Mouse (Mus musculus) heart, adult 2 months (tissue): ENCODE measurements around the gene Oaz2. TPM values are rescaled to one million over a fixed set of nuclear protein-coding genes. Genes with fewer than 3 reads are reported as not detected.

ENCODE experiments used
- DNase-seq, 2 experiments: peaks; one replicate each; pipeline ENCODE4 v3.0.0; 2021
- H3K27ac ChIP-seq: fragments of 200-600 bp; 2 replicates; pipeline ENCODE4 v1.8.1; 2022
- H3K27me3 ChIP-seq: fragments of 200-500 bp; 2 replicates; pipeline ENCODE4 v1.6.1; 2012; ENCODE audit warnings: mild to moderate bottlenecking, low read length, inconsistent platforms, mixed read lengths; ENCODE audit not compliant: control insufficient read depth, insufficient read depth
- H3K36me3 ChIP-seq: fragments of 200-500 bp; 2 replicates; pipeline ENCODE4 v1.6.1; 2012; ENCODE audit warnings: low read length, inconsistent platforms; ENCODE audit not compliant: control insufficient read depth, insufficient read depth
- H3K4me1 ChIP-seq: fragments of 200-500 bp; 2 replicates; pipeline ENCODE4 v1.6.1; 2011; ENCODE audit warnings: low read length; ENCODE audit not compliant: control insufficient read depth, insufficient read depth
- H3K4me3 ChIP-seq: fragments of 200-600 bp; 2 replicates; pipeline ENCODE4 v1.8.1; 2022
- H3K79me2 ChIP-seq: fragments of 200-500 bp; replicated peaks from 2 replicates; pipeline ENCODE4 v1.6.1; 2012; ENCODE audit warnings: mild to moderate bottlenecking, inconsistent platforms, low read length, moderate library complexity, mixed read lengths; ENCODE audit not compliant: control insufficient read depth, insufficient read depth
- H3K9ac ChIP-seq: fragments of 200-500 bp; 2 replicates; pipeline ENCODE4 v1.6.1; 2012; ENCODE audit warnings: low read depth, mild to moderate bottlenecking, control low read depth, inconsistent platforms, low read length, mixed read lengths
- CTCF ChIP-seq: fragments of 200-600 bp; IDR thresholded peaks from 2 replicates; pipeline ENCODE4 v1.8.1; 2022; ENCODE audit warnings: antibody characterized with exemption, mild to moderate bottlenecking, moderate library complexity
- EP300 ChIP-seq: fragments of 200-500 bp; IDR thresholded peaks from 2 replicates; pipeline ENCODE4 v1.6.1; 2011; ENCODE audit warnings: low read depth, low read length, control low read depth; ENCODE audit not compliant: insufficient read depth
- POLR2A ChIP-seq: fragments of 200-500 bp; IDR thresholded peaks from 2 replicates; pipeline ENCODE4 v1.6.1; 2011; ENCODE audit warnings: mild to moderate bottlenecking, low read depth, low read length, control low read depth; ENCODE audit not compliant: insufficient read depth
- WGBS: fragments of 180-500 bp; shearing (Covaris S2); methylation state at CpG from one replicate; pipeline ENCODE4 v1.1.7; 2018; 5-methylcytosine and 5-hydroxymethylcytosine counted together
- intact Hi-C: fragments of 180-260 bp; cut with DNase I; formaldehyde crosslinking; loops from one replicate; pipeline ENCODE4 v1.15.1; 2025
- polyA plus RNA-seq: library from polyadenylated mRNA; depleted of rRNA; stranded (reverse); fragments of >200 nt; gene quantifications from 2 replicates; pipeline ENCODE4 v1.2.3, GENCODE M21; 2012
- total RNA-seq, 2 experiments: library from RNA; stranded (reverse); gene quantifications; 2 replicates each; pipeline ENCODE4 v1.2.3; 2021

Gene Oaz2
- total and polyA plus RNA-seq, 3 experiments = 154 to 218 (median 202) TPM

- DNase-seq = no peak
- Histone ChIP-seq H3K36me3 (peaks cover 13% of the 10 kb centered on the region), H3K79me2 (no peaks in the 10 kb centered on the region), H3K9ac (no peak overlapping the region), H3K4me3 (no peak overlapping the region), H3K4me1 (peaks cover 10% of the 10 kb centered on the region), H3K27me3 (no peaks in the 10 kb centered on the region), H3K27ac (no peak overlapping the region)
- intact Hi-C loops = loop anchor here (5.0 kb wide), 1 partner anchor 150 kb away; no protein-coding TSS in a partner anchor
- WGBS = 75% methylated on average over 7 of the region's 7 CpGs
- TF ChIP-seq EP300 = no peak
- no peak for TF ChIP-seq CTCF
- no peak for TF ChIP-seq POLR2A
These were observed 29.6 kb downstream of the Oaz2 start for GRCm38 (mm10) chr9:65697356-65697755.

GRCm38 (mm10) chr9:65697992-65698391, 30.2 kb downstream of the Oaz2 start:
- TF ChIP-seq EP300 (no peak), CTCF (no peak), POLR2A (no peak)
- Histone ChIP-seq H3K27me3 (no peaks in the 10 kb centered on the region), H3K27ac (no peak overlapping the region), H3K4me3 (no peak overlapping the region), H3K79me2 (no peaks in the 10 kb centered on the region), H3K4me1 (peaks cover 10% of the 10 kb centered on the region), H3K36me3 (peaks cover 13% of the 10 kb centered on the region), H3K9ac (no peak overlapping the region)
- DNase-seq = no peak
- intact Hi-C loops = loop anchor here (5.0 kb wide), 1 partner anchor 149 kb away; no protein-coding TSS in a partner anchor

GRCm38 (mm10) chr9:65700504-65700903, 32.7 kb downstream of the Oaz2 start:
- no peak for DNase-seq
- 85% methylated on average over 6 of the region's 6 CpGs for WGBS
- intact Hi-C loops = no loop called here
- Histone ChIP-seq H3K27me3 (no peaks in the 10 kb centered on the region), H3K79me2 (no peaks in the 10 kb centered on the region), H3K4me3 (no peak overlapping the region), H3K4me1 (peaks cover 8% of the 10 kb centered on the region), H3K36me3 (peaks cover 13% of the 10 kb centered on the region), H3K9ac (no peak overlapping the region), H3K27ac (no peak overlapping the region)
- TF ChIP-seq POLR2A (no peak), EP300 (no peak), CTCF (no peak)

- no peaks in the 10 kb centered on the region for H3K79me2 ChIP-seq
- 75% methylated on average over 9 of the region's 9 CpGs for WGBS
- no peaks in the 10 kb centered on the region for H3K27me3 ChIP-seq
- H3K4me1 ChIP-seq = peaks cover under 1% of the 10 kb centered on the region; the same call in 1 of the 2 replicates
- DNase-seq = no peak
- no peak overlapping the region for H3K9ac ChIP-seq
- TF ChIP-seq EP300 = no peak
- no peak for TF ChIP-seq POLR2A
- no peak for TF ChIP-seq CTCF
- no peak overlapping the region for H3K4me3 ChIP-seq
- H3K27ac ChIP-seq = no peak overlapping the region
- intact Hi-C loops = no loop called here
- H3K36me3 ChIP-seq = peaks cover 3% of the 10 kb centered on the region
These were observed 34.5 kb downstream of the Oaz2 start for GRCm38 (mm10) chr9:65702286-65702685.

- 83% methylated on average over 7 of the region's 7 CpGs for WGBS
- Histone ChIP-seq H3K27ac (no peak overlapping the region), H3K4me1 (no peaks in the 10 kb centered on the region), H3K36me3 (no peaks in the 10 kb centered on the region; the same call in 1 of the 2 replicates), H3K9ac (no peak overlapping the region), H3K79me2 (no peaks in the 10 kb centered on the region), H3K4me3 (no peak overlapping the region), H3K27me3 (no peaks in the 10 kb centered on the region)
- intact Hi-C loops = no loop called here
- no peak for TF ChIP-seq EP300
- TF ChIP-seq CTCF = no peak
- TF ChIP-seq POLR2A = no peak
- DNase-seq = no peak
These were observed 35.4 kb downstream of the Oaz2 start for GRCm38 (mm10) chr9:65703241-65703640.

GRCm38 (mm10) chr9:65703926-65704595, 36.3 kb downstream of the Oaz2 start:
- TF ChIP-seq POLR2A = no peak
- WGBS = 90% methylated on average over 24 of the region's 24 CpGs

More at GRCm38 (mm10) chr9:65703926-65704595, 36.3 kb downstream of the Oaz2 start:
- no peak for DNase-seq
- H3K4me1 ChIP-seq = no peaks in the 10 kb centered on the region
- no peak overlapping the region for H3K4me3 ChIP-seq
- intact Hi-C loops = no loop called here
- no peaks in the 10 kb centered on the region for H3K36me3 ChIP-seq
- no peak overlapping the region for H3K9ac ChIP-seq
- H3K27ac ChIP-seq = no peak overlapping the region
- H3K27me3 ChIP-seq = no peaks in the 10 kb centered on the region
- H3K79me2 ChIP-seq = no peaks in the 10 kb centered on the region
